Mouse (Mus musculus): ENCODE measurements around the gene Cd8a. TPM values are rescaled to one million over a fixed set of nuclear protein-coding genes. Genes with fewer than 3 reads are reported as not detected.

The Cd8a gene
- total RNA-seq, 2 experiments from 2014 or later: 0.40 TPM; not detected in 1

Other genes with a start within 250 kb of the Cd8a start
- 10 to 100 TPM; 27.9 to 31.7 TPM for gene Thnsl2, start 229.0 kb upstream of the Cd8a start, total RNA-seq (2021)
- 100 to 1,000 TPM in 1 of 2 experiments, 1 to 10 TPM in 1; 7.4 to 190 TPM for gene Fabp1, start 173.6 kb upstream of the Cd8a start, total RNA-seq (2021)
- 10 to 100 TPM; 48.8 to 55.4 TPM for gene Krcc1, start 101.8 kb upstream of the Cd8a start, total RNA-seq (2021)
- 1 to 10 TPM; 2.7 to 6.3 TPM for gene Smyd1, start 51.2 kb upstream of the Cd8a start, total RNA-seq (2021)
- not detected for gene Cd8b1, start 50.6 kb upstream of the Cd8a start, total RNA-seq (2021)
- 10 to 100 TPM; 75.1 to 81.6 TPM for gene Rmnd5a, start 67.2 kb downstream of the Cd8a start, total RNA-seq (2021)
- gene Rnf103, start 120.5 kb downstream of the Cd8a start, total RNA-seq (2021): 10 to 100 TPM; 38.9 to 39.1 TPM
- 100 to 1,000 TPM in 1 of 2 experiments, 10 to 100 TPM in 1; 92.9 to 102 TPM for gene Chmp3, start 170.4 kb downstream of the Cd8a start, total RNA-seq (2021)

All from adrenal gland, postnatal 4 days (tissue).